Mouse (Mus musculus) Muller cell, postnatal 12 days (primary cell): ENCODE data around the gene Etv1.
"Not testable (repeated sequence)": the region's sequence is repeated elsewhere in the genome, so short reads cannot be mapped to it uniquely, and the experiment has no call there.

Experiments
- DNase-seq: peaks from one replicate; pipeline ENCODE4 v3.0.0-alpha.2; 2015; ENCODE audit errors: inconsistent ontology term

The Etv1 gene

DNA sequence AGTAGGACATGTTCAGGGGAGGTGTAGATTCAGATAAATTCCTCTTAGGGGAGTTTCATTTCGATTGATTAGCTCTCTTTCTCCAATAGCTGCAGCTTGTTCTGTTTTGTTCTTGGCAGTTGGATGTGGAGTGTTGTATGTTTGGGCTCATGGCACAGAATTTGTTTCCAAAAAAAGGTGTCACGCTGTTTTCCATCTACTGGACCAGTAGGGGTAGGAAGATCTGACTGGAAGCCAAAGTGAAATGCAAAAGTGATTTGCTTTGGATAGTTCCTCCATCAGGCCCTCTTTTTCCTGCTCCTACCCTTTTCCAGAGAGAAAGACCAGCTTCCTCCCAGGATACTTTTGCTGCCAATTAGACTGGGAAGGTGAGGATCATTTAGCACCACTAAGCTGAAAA, 39.1 kb downstream of the Etv1 start:
- DNase-seq, result no peak

DNA sequence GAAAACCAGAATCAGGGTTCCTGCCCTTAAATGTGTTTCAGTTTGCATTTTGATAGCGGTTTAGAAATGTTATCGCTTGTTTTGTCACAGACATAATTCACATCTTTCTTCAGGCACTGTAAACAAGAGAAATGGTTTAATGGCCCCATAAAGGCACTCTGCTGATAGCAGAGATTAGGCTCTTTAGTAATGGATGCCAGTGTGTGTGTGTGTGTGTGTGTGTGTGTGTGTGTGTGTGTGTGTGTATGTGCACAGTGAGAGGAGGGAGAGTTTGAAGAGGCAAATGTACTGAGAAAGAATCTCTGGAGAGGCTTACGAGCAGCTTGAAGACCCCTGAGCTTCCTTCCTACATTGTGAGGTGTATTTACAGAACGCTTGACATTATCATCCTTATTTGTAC, 41.5 kb downstream of the Etv1 start:
- DNase-seq, result no peak

DNA sequence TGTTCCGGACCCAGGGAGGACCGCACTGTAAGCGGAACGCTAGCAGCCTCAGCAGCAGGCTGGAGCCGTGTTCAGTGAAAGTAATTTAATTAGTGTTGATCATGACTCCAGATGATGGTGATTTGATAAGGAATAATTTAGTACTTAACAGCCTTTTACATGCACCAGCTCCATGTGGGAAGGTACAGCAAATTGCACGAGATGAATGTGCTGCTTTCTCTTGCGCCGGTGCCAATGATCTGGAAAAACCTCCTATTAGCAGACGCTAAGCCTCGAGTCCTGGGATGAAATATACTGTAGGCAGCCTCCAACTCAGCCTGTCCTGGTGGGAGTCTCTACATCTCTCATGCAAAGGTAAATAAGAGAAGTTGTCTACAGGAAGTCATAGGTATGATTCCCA, 45.2 kb downstream of the Etv1 start:
- no peak for DNase-seq

DNA sequence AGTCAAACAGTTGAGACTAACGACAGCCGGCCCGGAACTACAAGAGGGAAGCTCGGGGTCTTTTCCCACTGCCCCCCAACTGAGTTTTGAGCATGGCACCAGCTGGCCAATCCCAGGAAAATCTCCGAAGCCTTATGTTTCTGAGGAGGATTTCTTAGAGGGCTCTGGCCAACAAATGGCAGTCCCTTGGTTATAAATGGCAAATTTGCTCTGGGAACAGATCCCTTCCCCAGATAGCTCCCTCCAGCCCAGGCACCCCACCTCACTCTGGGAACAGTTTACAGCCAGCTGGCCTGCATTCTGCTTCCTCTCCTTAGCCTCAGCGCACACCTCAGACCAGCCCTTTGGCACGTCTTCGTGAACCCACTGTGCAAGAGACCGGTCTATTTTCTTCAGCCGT, 53.8 kb downstream of the Etv1 start:
- no peak for DNase-seq

DNA sequence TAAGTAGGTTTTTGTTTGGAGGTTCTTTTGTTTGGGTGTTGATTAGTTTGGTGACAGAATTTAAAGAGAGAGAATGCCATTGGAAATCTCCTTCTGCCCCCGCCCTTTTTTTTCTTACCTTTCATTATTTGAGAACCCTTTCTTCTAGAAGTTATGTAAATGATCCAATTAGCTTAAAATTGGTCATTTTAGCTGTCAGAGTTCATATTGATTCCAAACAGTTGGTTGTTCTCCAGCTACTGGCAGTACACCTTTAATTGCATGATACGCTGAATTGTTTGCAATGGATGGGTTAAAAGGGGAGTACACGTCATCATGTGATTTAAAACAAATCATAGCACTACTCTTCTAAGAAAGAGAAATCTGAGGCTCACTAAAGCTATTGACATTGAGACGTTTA, 55.4 kb downstream of the Etv1 start:
- DNase-seq, result no peak

DNA sequence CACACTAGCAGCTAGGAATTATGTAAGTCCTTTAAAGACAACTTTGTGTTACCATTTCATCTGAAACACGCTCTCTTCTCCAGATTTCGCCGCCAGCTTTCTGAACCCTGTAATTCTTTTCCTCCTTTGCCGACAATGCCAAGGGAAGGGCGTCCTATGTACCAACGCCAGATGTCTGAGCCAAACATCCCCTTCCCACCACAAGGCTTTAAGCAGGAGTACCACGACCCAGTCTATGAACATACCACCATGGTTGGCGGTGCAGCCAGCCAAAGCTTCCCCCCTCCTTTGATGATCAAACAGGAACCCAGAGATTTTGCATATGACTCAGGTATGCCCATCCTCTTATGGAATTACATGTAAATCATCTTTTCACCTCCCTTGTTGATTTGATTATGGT, 55.8 kb downstream of the Etv1 start:
- not testable (repeated sequence) for DNase-seq

DNA sequence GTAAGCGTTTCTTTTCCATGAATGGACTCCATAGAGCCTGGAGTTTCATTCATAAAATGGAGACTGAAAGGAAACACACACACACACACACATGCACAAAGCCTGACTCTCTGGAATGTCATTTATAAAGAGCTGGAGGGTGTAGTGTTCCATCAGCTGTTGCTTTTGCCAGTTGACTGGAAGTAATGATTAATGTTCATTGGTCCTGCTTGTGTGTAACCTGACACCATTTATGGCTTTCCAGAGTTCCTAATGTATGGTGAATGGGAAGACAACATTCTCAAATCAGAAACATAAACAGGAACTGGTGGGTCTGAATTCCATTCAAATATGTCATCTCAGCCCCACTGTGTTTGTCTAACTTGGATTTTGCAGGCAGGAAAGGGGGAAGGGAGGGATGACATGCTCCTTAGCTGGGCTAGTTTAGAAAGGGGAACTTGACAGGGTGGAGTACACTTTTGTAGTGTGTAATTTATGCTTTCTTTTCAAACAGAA, 64.7 kb downstream of the Etv1 start:
- DNase-seq, result peak; percentile 84

DNA sequence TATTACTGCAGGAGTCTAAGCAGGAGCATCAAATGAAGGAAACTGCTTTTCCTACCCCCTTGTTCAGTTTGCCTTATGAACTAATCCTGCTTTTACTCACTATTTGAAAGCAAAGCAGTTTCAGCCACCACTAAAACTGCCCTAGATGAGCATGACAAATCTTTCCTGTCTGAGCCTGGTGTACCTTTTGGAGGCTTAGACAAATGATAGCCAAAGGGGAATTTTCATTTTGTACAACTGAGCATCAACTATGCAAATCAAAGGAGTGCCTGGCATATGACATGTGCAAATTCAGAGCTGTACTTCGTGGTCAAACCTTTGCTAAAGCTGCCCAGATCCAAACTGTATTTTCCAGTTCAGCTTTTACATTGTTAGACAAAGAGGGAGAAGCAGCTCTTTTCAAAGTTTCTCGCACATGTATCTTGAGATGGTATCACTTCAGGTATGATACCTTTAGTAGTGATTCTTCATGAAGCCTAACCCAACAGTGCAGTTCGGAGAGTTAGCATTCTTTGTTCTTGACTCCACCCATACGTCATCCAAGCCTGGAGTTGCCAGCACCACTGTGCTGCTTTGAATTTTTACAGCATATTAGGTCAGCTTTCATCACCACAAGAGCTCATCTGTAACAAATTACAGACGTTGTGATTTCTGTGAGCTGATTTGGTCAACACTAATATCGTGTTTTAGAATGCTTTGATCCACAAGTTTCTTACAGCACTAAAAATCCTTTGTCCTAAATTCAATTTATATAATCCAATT, 68.5 kb downstream of the Etv1 start:
- peak; percentile 5 for DNase-seq

DNA sequence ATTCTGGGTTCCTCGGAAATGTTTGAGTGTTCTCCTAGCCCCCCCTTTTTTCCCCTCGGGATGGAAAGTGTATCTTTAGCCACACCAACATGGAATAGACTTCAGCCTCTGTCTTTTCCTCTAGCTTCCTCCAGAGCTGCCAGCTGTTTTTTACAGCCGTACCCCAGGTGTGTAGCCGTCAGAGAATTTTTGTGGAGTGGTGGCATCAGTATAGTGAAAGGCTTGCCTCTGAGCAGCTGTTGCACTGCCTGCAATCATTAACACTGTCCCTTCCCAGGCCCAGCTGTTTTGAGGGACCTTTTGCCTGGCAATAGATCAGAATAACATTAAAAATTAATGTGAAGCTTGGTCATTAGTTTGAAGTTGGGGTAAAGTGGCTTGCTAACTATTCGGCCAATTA, 70.8 kb downstream of the Etv1 start:
- DNase-seq, result no peak

DNA sequence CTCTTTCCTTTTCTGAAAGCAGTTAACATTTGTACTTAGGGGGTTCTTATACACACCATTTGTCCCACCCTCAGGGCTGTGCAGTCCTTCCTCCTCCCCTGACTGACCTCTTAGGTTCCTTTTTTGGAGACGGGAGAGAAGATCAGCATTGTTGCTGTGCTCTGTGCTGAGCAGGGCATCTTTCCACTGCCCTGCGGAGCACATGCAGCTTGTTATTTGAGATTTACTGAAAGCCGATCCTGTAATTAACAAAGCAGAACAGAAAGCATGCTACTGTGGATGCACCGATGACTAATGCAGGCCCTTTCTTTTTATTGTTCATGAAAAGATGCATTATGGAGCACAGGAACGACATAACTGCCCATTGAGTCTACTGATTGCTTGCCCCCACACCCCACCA, 75.1 kb downstream of the Etv1 start:
- peak; percentile 64 for DNase-seq

DNA sequence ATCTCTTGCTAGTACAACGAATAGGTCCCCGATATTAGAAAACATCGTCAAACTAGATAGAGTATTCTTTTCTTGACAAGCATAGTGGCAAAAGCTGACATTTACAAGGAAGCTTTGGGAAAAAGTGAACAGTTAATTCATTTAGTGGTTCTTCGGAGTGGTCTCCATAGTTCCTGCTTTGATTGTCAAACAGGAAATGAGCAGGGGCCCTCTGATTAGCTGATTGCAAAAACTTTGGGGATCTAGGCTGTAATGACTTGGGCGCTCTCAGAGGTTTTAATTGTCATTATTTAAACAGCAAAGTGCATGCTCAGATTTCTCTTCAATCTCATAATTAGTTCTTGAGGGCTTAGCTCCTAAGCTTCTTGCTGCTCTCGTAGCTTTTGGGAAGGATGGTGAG, 75.6 kb downstream of the Etv1 start:
- no peak for DNase-seq

DNA sequence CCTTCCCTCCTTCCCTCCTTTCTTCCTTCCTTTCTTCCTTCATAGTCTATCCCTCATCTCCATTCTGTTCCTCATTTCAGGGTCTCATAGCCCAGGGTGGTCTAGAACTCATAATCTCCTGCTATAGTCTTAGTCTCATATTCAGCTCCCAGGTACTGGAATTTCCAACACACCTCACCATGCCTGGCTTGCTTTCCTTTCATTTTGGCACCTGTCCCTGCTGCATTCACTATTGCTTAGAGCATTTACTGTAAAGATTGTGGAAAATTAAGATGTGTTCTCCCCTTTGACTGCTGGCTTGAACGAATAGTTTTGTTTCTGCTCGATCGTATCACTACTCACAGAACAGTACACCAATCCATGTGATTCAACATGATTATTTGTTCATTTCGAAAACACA, 80.5 kb downstream of the Etv1 start:
- no peak for DNase-seq

DNA sequence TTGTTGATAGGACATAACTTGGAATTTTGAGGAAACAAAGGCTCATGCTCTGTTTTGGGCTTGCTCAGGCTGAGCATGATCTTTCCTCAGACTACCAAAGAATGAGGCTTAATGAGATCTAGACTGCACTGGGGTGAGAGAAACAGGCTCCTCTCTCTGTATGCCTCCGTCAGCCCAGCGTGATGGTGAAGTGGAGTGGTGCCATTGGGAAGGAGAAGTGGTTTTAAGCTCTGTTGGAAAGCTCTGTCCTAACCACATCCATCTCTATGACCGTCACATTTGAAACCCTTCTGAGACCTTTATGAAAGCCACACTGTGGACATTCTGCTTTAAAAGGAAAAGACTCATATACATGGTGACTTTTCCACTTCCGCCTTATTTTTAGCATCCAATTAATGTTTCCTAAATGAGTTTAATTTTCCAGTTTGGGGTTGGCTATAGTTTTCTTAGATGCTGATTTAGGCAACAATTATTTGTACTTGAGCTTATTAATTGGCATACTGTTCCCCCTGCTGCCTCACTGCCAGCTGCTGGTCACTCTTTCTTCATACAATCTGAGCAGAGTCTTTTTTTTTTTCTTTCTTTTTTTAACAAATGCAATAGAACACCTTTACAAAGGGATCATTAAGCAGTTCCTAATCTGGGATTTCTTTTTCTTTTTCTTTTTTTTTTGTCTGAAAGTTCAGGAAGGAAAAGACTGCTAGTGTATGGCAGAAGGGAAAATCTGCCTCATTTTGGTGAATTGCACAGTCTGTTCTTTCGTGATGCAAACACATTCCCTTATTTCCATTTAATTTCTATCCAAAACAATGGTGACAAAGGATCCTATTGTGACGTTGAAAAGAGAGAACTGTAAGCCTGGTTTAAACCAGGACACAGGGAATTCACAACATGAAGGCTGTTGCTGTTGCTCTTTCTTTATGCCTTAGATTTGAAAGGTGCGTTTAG, 81.3 kb downstream of the Etv1 start:
- peak; percentile 36 for DNase-seq

DNA sequence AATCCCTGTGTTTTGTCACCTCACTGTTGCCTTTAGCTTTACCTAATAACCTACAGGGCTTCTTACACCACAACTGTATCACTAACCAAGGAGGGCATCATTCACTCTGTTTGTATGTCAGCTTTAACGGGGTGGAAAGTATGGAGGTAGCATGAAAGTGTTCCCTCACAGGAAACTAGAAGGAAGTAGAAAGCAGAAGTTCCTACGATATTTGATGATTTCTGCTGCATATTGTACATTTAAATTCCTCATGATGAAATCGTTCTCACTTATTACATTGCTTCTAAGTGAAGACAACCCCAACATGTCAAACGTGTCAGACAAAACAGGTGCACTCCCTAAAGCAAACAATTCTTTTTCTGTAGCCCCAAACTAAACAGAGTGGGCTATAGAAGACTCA, 84.2 kb downstream of the Etv1 start:
- no peak for DNase-seq

DNA sequence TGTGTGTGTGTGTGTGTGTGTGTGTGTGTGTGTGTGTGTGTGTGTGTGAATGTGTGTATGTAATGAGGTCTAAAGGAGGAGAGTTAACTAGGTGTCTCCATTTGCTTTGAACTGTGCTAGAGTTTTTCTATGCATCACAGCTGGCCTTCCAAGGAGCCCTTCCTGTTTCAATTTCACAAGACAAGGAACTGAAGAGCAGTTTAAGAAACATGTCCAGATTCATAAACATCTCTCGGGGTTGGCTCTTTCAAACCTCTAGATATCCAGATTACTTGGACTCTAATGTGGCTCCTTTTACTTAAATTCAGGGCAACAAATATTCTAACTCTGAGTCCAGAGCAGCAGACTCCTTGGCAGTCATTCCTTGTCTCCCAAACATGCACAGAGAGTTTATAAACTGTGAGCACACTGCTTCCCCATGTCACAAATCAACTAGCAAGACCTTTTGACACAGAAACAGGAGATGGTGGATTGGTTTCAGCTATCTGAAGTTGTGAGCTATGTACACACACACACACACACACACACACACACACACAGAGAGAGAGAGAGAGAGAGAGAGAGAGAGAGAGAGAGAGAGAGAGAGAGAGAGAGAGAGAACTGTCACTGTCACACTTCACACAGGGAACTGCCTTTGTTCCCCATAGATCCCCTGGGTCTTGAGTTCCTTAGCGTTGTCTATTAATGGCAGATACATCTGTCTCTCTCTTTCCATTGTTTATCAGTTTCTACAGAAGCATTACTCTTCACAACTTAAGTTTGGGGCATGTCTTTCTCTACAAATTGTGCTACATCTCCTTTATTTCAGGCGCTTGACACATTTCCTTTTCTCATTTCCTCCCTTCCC, 85.0 kb downstream of the Etv1 start:
- DNase-seq, result no peak

DNA sequence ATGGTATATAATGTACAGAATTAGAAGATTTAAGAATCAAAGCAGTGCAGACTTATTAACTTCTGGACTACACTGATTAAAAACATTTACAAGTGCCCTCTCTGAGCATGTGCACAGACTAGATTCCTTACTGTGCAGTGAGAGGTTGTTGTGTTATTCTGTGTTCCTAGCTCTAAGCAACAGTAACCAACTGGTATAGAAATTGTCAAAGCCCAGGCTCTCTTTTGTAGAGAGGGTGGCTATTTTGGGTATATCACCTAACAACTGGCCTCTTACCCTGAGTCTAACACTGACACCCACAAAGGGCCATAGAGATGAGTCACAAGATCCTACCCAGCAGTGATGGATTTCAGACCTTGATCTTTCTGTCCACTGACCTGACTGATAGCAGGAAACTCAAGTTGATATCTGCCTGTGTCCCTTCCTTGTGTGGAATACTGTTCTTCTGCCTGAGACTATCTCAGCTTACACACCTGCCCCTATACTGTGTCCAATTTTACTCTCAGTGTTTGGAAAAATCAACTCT, 95.4 kb downstream of the Etv1 start:
- no peak for DNase-seq

DNA sequence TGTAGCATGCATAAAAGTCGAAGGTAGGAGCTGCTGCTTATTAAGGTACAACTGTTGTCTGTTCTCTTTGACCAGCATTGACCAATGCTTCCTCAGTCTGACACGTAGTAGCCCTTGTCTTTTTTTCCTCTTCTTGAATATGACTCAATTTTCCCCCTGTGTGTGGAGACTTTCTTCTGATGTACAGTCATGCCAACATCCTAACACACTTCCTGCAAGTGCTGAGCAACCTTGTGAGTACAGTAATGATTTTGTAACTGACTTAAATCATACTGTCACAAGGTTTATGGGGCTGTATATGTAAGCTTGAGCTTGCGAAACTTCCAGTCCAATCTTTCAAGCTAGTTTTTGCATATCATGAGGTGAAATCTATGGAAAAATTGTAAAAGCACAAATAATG, 125.3 kb downstream of the Etv1 start:
- no peak for DNase-seq

DNA sequence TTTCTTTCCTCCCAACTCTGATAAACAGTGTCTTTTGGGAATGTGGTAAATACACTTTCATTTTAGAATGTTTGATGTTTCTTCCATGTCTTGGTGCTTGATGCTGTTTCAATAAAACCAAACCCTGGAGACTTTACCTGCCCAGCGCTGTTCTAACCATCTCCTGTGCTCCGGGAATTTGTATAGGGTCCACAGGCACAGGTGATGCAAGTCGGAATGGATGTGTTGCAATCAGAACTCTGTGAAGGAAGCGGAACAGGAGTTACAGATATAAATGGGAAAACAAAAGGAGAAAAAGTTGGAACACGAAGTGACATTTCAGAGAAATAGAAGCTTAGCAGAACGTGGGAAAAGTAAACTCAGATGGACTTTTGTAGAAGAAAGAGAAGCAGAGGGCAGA, 127.1 kb downstream of the Etv1 start:
- DNase-seq, result no peak

DNA sequence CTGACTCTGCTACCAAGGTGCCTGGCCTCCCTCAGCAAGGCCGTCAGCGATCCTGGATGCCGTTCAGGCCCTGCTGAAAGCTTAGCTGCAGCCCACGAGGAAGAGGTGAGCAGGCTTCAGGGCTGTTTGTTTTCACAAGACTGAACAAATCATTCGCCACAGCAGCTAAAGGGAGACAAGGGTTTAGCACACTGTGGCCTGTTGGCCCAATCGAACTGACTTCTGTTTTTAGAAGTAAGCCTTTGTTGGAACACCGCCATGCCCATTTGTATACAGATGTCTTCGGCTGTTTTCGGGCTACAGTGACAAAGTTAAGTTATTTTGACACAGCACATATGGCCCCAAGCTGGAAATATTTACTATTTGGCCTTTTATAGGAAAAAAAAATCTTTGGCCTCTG, 127.6 kb downstream of the Etv1 start:
- DNase-seq, result no peak

DNA sequence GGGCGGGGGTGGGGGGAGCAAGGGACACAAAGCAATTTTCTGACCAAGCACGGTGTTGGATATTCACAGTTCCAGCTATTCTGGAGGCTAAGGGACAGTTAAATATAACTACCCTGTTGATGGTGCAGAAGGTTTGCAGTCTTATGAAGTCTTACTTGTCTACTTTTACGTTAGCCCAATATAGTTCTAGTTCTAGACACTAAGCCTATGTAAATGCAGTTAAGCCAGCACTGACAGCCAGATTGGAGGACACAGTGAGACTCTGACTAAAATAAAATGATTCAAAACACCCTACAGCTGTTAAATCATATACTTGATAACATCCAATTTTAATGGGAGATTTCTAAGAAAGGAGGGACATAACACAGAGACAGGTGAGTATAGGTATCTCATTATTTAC, 129.8 kb downstream of the Etv1 start:
- DNase-seq, result no peak
